8 mouse cellular contexts compared by ENCODE assay signal in the genomic region with DNA sequence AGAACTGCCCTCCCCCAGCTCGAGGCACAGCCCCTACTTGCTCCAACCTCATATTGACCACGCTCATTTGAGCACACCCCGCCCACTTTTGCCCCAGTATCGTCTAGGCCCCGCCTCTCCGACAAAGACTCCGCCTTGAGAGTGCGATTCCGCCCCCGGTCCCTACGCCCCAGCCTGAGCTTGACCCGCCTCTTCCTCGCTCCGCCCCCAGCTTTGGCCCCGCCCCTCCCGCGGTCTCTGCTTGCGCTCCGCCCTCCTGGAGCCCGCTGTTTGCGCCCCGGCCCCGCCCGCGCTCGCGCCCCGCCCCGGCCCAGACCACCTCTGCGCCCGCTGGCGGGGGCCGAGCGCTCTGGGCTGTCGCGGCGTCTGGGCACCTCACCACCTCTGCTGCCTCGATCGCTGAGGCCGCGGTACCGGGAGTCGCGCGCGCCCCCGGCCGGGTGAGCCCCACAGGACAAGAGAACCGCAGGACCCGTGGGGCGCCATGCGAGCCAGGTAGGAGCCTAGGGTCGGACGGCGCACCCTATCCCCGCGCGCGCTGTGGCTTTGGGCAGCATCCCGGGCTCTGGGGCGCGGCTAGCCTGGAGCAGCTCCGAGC. TPM values are rescaled to one million over a fixed set of nuclear protein-coding genes. Genes with fewer than 3 reads are reported as not detected.
A peak's percentile ranks its signal among the peaks of the same experiment; 100 is the strongest.
DNase-seq lines count a peak whose midpoint lies in the region; ATAC-seq and TF ChIP-seq lines count a peak whose summit lies in the region.

A gene (plus strand): TSS at position 313 of the 598 bp plus-strand sequence.

- peaks cover 46% of the 10 kb centered on the region for H3K79me2 ChIP-seq in myocyte (ENCODE audit: control insufficient read depth, insufficient read depth)

- peak within 1 kb of the TSS; percentile 71 for H3ac ChIP-seq in myocyte (ENCODE audit: control insufficient read depth, insufficient read length)

- DNase-seq in CD4-positive, CD25-positive, alpha-beta regulatory T cell, adult 2 months (ENCODE audit: low read depth, low spot score) = peak; percentile 96
- DNase-seq in c-Kit-positive CD71-positive TER-119-negative erythroid progenitor cells, embryonic 14.5 days (ENCODE audit: low read depth) = peak; percentile 90
- peak; percentile 99 for DNase-seq in forebrain, embryonic 10.5 days (ENCODE audit: extremely low spot score, low spot score)
- DNase-seq in kidney, postnatal 10 days = peak; percentile 100
- DNase-seq in liver, embryonic 11.5 days (ENCODE audit: low spot score) = peak; percentile 98
- DNase-seq in spleen, postnatal 4 days (ENCODE audit: low spot score in 2 of 2) = peak; percentile 91 to 93

- H3K9ac ChIP-seq in heart, embryonic 14.5 days (ENCODE audit: low read length) = peak within 1 kb of the TSS; percentile 94
- H3K9ac ChIP-seq in liver, embryonic 11.5 days (ENCODE audit: low read depth, low read length) = peak within 1 kb of the TSS; percentile 69

- peak within 1 kb of the TSS; percentile 93 for H3K4me3 ChIP-seq in forebrain, embryonic 10.5 days
- H3K4me3 ChIP-seq in heart, embryonic 14.5 days (ENCODE audit: control insufficient read depth in 1 of 2, insufficient read depth in 1 of 2, low read depth in 1 of 2, low read length in 2 of 2) = peak within 1 kb of the TSS; percentile 79 to 82
- H3K4me3 ChIP-seq in liver, embryonic 11.5 days (ENCODE audit: low read depth, low read length) = peak within 1 kb of the TSS; percentile 74
- peak within 1 kb of the TSS; percentile 70 for H3K4me3 ChIP-seq in myocyte

- WGBS in forebrain, embryonic 10.5 days = under 1% methylated on average over 63 of the region's 63 CpGs
- WGBS in heart, embryonic 14.5 days = under 1% methylated on average over 53 of the region's 63 CpGs
- 1% methylated on average over 61 of the region's 63 CpGs for WGBS in liver, embryonic 11.5 days

- peak; percentile 76 for TF ChIP-seq POLR2A in myocyte (IDR thresholded peaks at IDR 0.05; ENCODE audit: insufficient read length, low read depth)

- no peaks in the 10 kb centered on the region for H3K27me3 ChIP-seq in forebrain, embryonic 10.5 days (ENCODE audit: poor library complexity, severe bottlenecking)
- no peaks in the 10 kb centered on the region for H3K27me3 ChIP-seq in heart, embryonic 14.5 days (ENCODE audit: control insufficient read depth, insufficient read depth, low read length)
- peaks cover 23% of the 10 kb centered on the region for H3K27me3 ChIP-seq in liver, embryonic 11.5 days (replicated peaks; ENCODE audit: control insufficient read depth, insufficient read depth, low read length)
- H3K27me3 ChIP-seq in myocyte (ENCODE audit: control insufficient read depth, insufficient read depth, insufficient read length) = no peaks in the 10 kb centered on the region

- H3K36me3 ChIP-seq in forebrain, embryonic 10.5 days (replicated peaks) = peaks cover 4% of the 10 kb centered on the region; the same call in 1 of the 2 replicates
- H3K36me3 ChIP-seq in heart, embryonic 14.5 days (ENCODE audit: control insufficient read depth, insufficient read depth, low read length) = no peaks in the 10 kb centered on the region
- no peaks in the 10 kb centered on the region for H3K36me3 ChIP-seq in liver, embryonic 11.5 days (ENCODE audit: control insufficient read depth, insufficient read depth, low read length)
- no peaks in the 10 kb centered on the region for H3K36me3 ChIP-seq in myocyte (ENCODE audit: control insufficient read depth, insufficient read depth)

- H3K9me3 ChIP-seq in forebrain, embryonic 10.5 days = no peaks in the 10 kb centered on the region
- H3K9me3 ChIP-seq in heart, embryonic 14.5 days (ENCODE audit: control insufficient read depth, low read length) = no peaks in the 10 kb centered on the region
- no peaks in the 10 kb centered on the region for H3K9me3 ChIP-seq in liver, embryonic 11.5 days (ENCODE audit: control insufficient read depth, low read length)

- H3K4me2 ChIP-seq in heart, embryonic 14.5 days (ENCODE audit: low read length) = peak within 1 kb of the TSS; percentile 73
- peak within 1 kb of the TSS; percentile 96 for H3K4me2 ChIP-seq in liver, embryonic 11.5 days
- H3K4me2 ChIP-seq in myocyte (ENCODE audit: low read depth) = peak within 1 kb of the TSS; percentile 99

- peak within 1 kb of the TSS; percentile 96 for H3K27ac ChIP-seq in forebrain, embryonic 10.5 days
- peak within 1 kb of the TSS; percentile 91 to 94 for H3K27ac ChIP-seq in heart, embryonic 14.5 days (replicated peaks in 1 of 2; ENCODE audit: control insufficient read depth in 1 of 2, insufficient read depth in 1 of 2, low read depth in 2 of 2, low read length in 2 of 2)
- peak within 1 kb of the TSS; percentile 67 for H3K27ac ChIP-seq in liver, embryonic 11.5 days (ENCODE audit: low read depth, low read length)

- ATAC-seq in heart, embryonic 14.5 days (ENCODE audit: insufficient number of reproducible peaks, insufficient read depth, low FRiP score, low read depth) = peak; percentile 97
- ATAC-seq in liver, embryonic 11.5 days (replicated peaks; ENCODE audit: low FRiP score) = peak; percentile 96

- peaks cover 61% of the 10 kb centered on the region for H3K4me1 ChIP-seq in forebrain, embryonic 10.5 days
- peaks cover 23 to 34% of the 10 kb centered on the region in 2 experiments for H3K4me1 ChIP-seq in heart, embryonic 14.5 days (ENCODE audit: control insufficient read depth in 2 of 2, insufficient read depth in 2 of 2, low read length in 2 of 2)
- H3K4me1 ChIP-seq in liver, embryonic 11.5 days (replicated peaks; ENCODE audit: control insufficient read depth, insufficient read depth, low read length) = peaks cover 16% of the 10 kb centered on the region

TF ChIP-seq in myocyte, 11 proteins besides CTCF, POLR2A, EP300 and RAD21:
- TF ChIP-seq SRF (IDR thresholded peaks at IDR 0.05; ENCODE audit: control insufficient read depth, insufficient read length, low read depth) (no peak), USF1 (IDR thresholded peaks at IDR 0.05; ENCODE audit: low read depth) (no peak), E2F4 (IDR thresholded peaks at IDR 0.05; ENCODE audit: insufficient read depth) (no peak), POLR2AphosphoS2 (IDR thresholded peaks at IDR 0.05; ENCODE audit: insufficient read length, low read depth) (peak; percentile 62), REST (IDR thresholded peaks at IDR 0.05; ENCODE audit: insufficient read depth, insufficient read length) (no peak), TCF3 (IDR thresholded peaks at IDR 0.05; ENCODE audit: insufficient read length, low read depth) (no peak), MYOG (IDR thresholded peaks at IDR 0.05; ENCODE audit: control insufficient read depth in 1 of 3, insufficient read depth in 1 of 3, insufficient read length in 2 of 3, low read depth in 2 of 3) (peak in 1 of 3 experiments; percentile 27), TCF12 (IDR thresholded peaks at IDR 0.05; ENCODE audit: insufficient read depth, poor library complexity, severe bottlenecking) (no peak), MYOD1 (IDR thresholded peaks at IDR 0.05; ENCODE audit: control insufficient read depth in 1 of 3, insufficient read length in 2 of 3, low read depth in 2 of 3) (peak in 1 of 3 experiments; percentile 13), CEBPB (IDR thresholded peaks at IDR 0.05; ENCODE audit: insufficient read depth, poor library complexity, severe bottlenecking) (no peak)
TF ChIP-seq in myocyte: peak in this region for 3.

RNA-seq across cellular contexts. Expression of the gene that starts here (rescaled TPM):
- polyA plus RNA-seq in forebrain, embryonic 10.5 days (2016; fragmentation: Nextera tagmentation; extraction: Ambion mirVana) = 27.7 and 28.7 TPM in 2 replicates
- 17.2 and 19.2 TPM in 2 replicates for polyA plus RNA-seq in heart, embryonic 14.5 days (2014; fragmentation: Nextera tagmentation; extraction: Ambion mirVana)
- 4.4 and 4.7 TPM in 2 replicates for polyA plus RNA-seq in liver, embryonic 11.5 days (2014; fragmentation: Nextera tagmentation; extraction: Ambion mirVana)
- polyA plus RNA-seq in myocyte (2012; fragmentation: generic; extraction: Trizol) = 23.2 TPM

Comparison
In these comparisons a context has a peak if more than half of its experiments do, and no peak if none do; other contexts are left out.
1. Peak in every context shown above with its lines: DNase-seq, ATAC-seq, H3K4me3 ChIP-seq and H3K27ac ChIP-seq.